Mouse (Mus musculus) cerebellum, postnatal 25 days (tissue): ENCODE data around the gene Kcnab3.

Experiments
- DNase-seq, 2 experiments: peaks; one replicate each; pipeline ENCODE4 v3.0.0; 2021; ENCODE audit warnings: mixed read lengths in 2 of 2

Kcnab3 gene

DNA sequence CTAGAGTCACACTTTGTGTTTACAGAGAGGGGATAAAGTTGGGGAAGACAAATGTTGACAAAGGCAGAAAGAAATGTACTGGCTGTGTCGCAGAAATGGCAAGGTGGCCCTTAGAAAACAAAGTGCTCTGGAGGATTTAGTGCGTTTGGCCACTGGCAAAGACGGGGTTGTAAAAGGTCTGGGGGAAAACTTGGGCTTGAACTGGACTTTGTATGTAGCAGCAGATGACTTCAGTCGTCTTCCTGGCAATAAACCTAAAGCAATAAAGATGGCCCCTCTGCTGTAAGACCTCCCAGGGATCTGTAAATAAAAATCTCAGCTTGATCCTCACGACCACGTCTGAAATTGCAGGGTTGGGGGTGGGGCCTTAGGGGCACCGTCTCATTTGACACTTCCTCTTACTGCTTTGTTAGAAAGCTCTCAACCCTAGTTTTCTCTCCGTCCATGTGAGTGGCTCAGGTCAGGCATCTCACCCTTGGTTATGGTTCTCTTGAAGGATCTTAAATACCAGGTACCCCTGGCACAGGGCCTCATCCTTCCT, 6.7 kb downstream of the Kcnab3 start:
- no peak for DNase-seq

DNA sequence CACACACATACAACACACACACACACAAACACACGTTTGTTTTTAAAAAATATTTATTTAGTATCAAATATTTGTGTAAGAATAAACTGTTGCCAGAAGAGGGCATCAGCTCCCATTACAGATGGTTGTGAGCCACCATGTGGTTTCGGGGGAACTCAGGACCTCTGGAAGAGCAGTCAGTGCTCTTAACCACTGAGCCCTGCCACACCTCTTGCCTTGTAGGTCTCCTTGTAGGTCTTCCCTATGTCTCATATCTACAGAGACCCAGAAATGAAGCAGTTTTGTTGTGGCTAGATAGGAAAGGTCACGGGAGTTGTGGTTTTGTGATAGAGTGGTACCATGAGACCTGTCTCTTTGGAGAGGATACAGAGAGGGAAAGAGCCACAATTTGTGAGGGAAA, 7.9 kb downstream of the Kcnab3 start:
- DNase-seq, result no peak

DNA sequence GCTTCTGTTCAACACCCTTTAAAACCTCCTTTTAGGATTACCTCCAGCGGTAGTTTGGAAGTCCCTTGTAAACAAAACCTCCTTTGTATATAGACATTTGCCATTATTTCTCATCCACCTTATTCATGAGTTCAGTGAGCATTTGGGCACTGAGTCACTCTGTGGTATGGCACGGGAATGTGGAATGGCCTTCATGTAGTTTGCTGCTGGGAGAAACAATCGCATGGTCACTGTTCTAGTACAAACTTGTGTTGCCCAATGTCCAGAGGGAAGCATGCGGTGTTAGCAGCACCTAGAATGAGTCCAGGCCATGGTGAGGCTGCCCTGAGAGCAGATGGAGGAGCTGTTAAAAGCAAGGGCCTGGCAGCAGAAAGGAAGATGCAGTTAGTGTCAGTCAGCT, 8.7 kb downstream of the Kcnab3 start:
- no peak for DNase-seq

DNA sequence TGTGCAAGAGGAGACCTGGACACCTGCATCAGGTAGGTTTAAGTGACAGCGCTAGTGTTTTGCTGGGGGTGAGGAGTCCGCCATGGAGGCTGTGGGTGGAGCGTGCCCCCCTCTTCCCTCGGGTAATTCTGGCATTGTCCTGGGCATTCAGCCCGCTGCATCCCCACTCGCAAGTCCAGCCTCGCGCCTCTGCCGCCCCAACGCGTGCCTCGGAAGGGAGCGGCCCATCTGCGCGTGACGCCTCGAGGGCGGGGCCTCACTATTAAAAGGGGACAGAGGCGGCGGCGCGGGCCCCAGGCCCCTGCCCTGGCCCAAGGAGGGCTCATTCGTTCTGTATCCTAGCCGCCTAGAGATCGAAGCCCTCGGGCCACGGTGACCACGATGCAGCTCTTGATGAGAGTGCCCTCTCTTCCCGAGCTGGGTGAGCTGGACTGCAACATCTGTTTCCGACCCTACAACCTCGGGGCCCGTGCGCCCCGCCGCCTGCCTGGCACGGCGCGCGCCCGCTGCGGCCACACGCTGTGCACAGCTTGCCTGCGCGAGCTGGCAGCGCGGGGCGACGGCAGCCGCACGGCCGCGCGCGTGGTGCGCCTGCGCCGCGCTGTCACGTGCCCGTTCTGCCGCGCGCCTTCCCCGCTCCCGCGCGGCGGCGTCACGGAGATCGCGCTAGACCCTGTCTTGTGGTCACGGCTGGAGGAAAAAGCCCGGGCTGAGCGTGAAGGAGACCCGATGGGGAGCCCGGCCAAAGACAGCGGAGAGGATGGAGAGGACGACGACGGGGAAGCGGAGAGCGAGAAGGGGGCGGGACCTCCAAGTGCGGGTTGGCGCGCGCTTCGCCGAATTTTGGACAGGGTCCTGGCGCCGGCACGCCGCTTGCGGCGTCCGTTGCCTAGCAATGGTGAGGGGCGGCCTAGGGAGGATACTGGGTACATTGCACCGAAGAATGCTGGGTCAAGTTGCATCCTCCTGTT, 14.4 kb downstream of the Kcnab3 start, which contains the start of gene Rnf227:
Gene Rnf227 (plus strand): TSS at position 301 of the 971 bp plus-strand sequence.
- peak; percentile 87 to 88 for DNase-seq

DNA sequence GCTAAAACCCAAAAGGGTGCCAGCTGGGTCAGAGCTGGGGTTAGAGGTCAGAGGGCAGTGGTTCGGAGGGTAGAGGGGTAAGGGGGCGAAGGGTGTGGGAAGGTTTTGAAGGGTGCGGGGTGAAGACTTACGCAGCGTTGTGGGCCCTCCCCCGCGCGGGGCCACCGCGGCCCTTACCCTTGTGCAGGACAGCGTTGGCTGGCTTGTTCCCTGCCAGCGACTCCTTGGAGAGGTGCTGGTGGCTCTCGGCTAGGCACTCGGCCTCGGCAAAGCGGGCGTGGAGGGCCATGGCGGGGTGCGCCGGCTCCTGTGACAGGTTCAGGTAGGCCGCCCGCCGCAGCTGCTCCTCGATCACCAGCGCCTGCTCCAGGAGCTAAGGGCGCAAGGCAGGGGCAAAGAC, 20.4 kb downstream of the Kcnab3 start:
- no peak for DNase-seq

DNA sequence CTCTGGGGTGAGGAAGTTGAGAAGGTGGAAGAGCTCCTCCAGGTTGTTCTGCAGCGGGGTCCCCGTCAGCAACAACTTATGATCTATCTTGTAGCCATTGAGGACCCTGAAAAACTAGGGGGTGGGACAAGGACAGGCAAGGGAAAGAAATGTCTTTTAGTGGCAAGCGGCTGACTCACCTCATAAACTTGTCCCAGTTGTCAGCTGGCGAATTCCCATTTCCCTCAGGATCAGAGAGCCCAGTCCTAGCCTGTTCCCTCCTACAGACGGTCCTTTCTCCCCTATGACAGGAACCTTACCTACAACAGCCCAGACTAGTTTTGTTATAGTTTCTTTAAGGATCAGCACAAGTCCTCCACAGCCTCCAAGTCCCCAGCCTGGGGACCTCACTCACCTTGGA, 30.5 kb downstream of the Kcnab3 start:
- no peak for DNase-seq

DNA sequence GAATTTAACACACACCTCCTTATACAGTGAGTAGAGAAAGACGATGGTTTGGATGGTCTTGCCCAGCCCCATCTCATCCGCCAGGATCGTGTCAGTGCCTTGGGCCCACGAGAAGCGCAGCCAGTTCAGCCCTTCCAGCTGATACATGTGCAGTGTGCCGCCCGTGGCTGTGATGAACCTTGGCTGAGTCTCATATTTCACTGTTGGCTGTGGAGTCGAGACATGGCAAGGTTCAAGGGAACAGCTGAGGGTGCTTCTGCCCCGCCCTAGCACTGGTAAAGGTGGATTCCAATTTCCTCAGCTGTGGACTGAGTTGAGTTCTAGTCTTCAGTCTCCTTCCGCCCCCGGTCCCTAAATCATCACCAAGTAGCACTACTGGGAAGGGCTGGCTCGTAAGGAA, 31.6 kb downstream of the Kcnab3 start:
- DNase-seq, result no peak

DNA sequence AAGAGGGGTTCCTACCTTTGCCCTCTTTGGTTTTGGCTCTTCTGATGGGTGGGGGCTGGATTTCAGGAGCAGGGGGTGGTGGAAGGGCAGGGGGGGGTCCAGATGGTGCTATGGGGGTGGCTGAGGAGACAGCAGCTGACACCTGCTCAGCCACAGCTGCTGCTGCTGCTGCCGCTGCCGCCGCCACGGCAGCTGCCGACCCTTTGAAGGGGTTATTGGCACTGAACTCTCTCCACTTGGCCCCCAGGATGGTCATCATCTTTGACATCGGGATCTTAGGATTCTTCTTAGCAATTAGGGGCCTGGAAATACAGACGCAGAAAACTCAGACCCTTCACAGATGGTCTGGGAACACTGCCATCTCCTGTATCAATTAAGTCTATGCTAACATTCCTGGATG, 36.0 kb downstream of the Kcnab3 start:
- DNase-seq, result no peak

DNA sequence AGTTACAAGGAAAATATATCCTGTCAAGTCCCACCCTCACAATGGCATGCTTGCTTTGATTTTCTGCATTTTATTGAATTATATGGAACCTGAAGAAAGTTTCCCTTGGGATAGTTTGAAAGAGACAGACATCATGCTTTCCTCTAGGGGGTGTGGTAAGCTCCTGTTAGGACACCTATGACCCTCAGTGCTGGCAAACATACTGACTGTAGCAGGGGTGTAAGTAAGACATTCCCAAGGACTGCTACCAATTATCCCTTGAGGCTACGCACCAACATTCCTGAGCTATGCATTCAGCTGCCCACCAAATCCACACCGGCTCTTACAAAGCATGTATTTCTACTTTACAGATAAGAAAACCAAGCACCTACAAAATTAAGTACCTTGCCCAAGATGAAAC, 36.4 kb downstream of the Kcnab3 start:
- no peak for DNase-seq

DNA sequence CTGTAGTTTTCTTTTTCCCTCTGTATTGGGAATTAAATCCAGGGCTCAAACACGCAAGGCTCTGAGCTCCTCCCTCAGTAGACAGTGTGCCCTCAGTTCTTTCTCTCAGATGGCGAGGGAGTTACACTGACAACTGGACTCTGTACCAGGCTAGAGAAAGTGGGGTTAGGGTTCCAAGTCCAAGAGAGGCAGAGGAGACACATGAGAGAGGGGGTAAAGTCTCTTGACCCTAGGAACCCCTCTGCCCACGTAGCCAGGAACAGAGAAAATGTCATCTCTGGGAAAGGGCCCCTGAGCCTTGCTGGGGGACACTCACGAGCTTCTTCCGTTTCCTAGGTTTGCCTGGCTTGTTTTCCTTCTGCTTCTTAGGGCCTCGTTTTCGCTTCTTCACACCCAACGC, 38.3 kb downstream of the Kcnab3 start:
- DNase-seq, result no peak

DNA sequence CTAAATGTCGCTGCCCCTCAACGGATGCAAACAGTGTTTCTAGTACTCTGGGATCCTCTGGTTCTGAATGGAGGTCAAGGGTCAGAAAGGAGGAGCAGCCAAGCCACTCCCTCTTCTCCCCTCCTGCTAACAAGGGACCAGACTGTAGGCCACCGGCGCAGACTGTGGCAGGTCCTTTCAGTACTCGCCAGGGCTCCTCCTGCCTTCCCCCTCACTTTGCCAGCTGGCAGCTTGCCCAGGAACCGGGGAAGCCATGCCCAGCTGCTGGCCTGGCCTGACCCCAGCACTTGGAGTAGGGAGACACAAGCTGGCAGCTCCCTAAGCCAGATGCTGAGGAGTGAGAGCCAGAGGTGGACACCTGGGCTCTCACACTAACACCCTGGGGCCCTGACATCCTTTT, 38.9 kb downstream of the Kcnab3 start:
- peak; percentile 91 to 93 for DNase-seq

DNA sequence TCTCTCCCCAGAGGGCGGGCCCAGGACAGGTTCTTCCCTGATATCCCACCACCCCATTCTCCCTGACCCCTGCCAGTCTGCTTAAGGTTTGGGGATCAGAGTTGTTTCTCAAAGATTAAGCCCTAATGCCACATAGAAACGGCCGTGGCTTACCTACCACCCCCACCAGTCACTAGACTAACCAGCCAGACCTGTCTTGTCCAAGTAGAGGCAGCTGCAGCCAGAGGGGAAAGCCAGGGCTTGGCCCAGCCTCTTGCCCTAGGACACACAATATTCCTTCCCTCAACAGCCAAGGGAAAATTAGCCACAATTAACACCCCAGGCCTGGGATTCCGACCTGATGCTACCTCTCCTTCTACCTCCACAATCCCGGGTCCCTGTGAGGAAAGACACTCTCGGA, 39.7 kb downstream of the Kcnab3 start:
- DNase-seq, result no peak

DNA sequence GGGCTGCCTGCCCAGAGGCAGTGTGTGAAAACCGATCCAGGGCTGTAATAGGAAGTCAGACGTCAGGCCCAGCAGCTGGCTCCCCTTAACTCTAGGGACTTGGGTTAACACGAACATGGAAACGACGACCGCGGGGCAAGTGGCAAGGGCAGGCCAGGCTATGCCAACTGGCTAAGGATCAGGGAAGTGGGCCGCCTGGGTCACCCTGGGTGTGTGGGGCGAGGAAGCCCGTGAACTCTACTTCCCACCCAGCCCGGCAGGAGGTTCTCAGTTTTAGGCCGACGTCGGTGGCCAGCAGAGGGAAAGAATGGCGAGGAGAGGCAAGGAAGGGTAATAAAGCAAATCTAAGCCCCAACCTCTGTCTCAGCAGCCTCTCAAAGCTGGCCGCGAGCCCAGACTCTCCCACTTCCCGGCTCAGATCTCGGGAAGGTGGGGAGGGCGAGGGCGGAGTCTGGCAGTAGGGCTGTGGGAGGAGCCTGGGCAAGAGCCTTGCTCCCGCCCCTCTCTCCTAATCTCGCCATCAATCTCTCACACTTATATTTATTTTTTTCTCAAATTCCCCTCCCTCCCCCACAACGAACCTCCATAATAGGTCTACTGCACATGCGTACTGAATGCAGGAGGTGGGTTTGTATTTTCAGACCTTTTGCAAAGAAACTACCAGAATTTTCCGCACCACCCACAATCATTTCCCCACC, 40.2 kb downstream of the Kcnab3 start:
- peak; percentile 79 to 89 for DNase-seq

DNA sequence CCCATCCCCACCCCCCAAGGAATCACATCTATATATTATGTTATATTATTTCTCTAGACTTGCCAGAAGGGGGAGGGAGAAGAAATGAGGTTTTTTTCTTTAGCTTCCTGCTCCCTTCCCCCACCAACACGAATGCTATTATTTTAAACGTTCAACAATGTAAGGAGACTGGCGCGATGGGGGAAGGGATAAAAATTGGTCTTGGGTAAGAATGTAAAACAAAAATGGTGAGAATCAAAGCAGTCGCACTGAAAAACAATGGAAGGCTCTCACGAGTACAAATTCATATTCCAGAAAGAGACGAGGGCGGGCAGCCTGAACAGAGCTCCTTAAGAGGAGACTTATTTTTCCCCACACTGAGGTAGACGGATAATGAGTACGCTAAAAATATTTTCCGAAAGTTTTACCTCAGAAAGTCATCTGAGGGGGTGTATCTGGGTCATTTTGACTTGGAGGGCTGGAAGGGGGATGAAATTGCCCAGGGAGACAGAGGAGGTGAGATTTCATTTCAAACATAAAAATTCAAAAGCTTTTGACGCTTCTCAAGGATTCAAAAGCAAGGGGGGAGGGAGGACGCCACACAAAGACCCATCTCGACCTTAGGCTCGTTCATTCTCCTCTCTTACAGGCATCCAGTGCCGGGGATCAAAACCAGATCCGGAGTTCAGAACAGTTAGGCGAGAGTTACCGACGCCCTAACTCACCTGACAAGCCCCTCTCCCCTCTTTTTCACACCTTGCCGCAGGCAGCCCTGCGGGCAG, 41.0 kb downstream of the Kcnab3 start:
- peak in 1 of 2 experiments; percentile 20 for DNase-seq

DNA sequence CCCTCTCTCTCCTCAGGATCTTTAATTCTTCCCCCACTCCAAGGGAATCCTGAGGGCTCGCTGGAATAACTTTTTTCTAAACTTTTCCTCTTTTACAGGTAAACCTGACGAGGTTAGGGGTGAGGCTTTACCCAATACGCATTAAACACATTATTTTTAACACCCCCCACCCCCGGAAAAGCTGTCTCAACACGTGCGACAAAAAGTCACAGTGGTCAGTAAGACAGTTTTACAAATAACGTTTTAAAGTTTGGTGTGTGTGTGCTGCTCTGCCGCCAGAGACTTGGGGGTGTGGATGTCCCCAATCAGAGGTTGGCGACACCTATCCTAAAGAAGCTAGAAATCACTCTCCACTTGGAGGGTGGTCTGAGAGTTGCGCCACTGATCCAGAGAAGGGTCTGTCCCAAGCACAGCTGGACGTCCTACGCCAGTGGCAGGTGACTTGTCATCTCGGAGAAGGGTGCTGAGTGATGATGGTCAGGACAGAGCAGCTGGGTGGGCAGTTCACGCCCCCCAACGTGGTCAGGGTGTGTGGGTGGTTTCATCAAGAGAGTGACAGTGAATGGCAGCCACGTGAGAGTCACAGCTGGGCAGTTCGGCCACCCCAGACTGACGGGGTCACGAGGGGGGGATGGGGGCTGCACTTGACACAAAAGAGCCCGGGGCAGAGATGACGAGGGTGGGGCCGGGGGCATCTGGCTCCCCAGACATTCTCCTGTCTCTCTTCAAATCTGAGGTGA, 41.7 kb downstream of the Kcnab3 start:
- peak in 1 of 2 experiments; percentile 21 for DNase-seq

DNA sequence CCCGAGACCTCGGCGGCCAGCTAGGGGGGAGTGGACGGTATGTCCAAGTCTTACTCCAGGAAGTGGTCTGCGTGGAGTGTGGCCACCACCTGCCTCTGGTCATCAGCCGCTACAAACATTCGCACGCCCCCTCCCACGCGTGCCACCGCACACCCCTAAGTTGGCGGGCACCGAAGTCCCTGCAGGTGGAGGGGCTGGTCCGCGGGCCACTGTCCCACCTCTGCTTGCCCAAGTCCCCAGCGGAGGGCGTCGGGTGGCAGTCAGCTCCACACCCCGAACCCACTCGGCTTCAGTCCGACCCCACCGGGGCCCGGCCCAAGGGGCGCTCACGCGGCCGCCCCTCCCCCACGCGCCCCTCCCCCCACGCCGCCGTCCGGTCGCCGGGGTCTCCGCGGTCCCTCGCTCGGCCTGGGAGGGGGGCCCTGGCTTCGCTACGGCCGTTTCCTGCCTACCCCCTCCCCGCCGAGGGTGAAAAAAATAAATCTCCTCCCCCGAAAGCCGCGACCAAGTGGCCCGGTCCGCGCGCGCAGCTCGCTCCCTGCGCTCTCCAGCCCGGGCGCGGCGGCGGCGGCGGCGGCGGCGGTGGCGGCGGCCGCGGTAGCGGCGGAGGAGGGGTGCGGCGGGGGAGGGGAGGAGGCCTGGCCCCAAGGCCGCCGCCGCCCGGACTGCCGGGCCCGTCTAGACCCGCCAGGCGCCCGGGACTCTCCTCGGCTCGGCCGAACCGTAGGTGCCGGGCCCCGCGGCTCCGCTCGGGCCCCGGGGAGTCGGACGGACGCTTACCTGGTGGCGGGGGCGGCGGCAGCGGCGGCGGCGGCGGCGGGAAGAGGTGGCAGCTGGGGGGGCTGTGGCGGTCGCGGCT, 42.5 kb downstream of the Kcnab3 start:
- peak; percentile 72 to 78 for DNase-seq

DNA sequence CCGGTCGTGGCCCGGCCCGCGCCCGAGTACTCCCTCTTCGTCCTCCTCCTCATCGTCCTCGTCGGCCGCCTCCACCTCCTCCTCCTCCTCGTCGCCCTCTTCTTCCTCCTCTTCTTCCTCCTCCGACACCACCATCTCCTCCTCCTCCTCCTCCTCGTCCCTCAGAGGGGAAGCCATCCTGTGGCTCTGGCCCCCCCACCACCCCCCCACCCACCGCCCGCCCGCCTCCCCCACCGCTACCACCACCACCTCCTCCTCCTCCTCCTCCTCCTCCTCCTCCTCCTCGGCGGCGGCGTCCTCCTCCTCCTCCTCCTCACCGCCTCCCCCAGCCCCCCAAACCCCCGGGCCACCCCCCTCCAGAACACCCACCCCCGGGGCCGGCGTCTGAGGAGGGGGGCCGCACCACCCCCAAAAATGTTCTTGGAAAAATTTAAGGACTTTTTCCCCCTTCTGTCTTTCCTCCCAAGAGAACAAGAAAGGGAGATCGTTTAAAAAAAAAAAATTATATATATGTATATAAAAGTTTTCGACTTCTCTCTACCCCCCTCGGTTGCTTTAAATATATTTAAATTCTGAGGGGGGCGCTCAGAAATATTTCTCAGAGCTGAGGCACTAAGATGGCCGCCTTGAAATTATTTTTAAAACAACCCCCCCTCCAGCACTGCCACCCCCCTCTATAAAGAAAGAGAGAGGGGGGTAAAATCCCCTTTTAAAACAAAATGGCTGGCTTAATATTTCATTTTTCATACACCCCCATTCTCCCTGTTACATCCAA, 43.3 kb downstream of the Kcnab3 start, which contains the start of gene Chd3:
Gene Chd3 (minus strand): TSS at position 192 of the 775 bp plus-strand sequence.
- DNase-seq, result no peak

DNA sequence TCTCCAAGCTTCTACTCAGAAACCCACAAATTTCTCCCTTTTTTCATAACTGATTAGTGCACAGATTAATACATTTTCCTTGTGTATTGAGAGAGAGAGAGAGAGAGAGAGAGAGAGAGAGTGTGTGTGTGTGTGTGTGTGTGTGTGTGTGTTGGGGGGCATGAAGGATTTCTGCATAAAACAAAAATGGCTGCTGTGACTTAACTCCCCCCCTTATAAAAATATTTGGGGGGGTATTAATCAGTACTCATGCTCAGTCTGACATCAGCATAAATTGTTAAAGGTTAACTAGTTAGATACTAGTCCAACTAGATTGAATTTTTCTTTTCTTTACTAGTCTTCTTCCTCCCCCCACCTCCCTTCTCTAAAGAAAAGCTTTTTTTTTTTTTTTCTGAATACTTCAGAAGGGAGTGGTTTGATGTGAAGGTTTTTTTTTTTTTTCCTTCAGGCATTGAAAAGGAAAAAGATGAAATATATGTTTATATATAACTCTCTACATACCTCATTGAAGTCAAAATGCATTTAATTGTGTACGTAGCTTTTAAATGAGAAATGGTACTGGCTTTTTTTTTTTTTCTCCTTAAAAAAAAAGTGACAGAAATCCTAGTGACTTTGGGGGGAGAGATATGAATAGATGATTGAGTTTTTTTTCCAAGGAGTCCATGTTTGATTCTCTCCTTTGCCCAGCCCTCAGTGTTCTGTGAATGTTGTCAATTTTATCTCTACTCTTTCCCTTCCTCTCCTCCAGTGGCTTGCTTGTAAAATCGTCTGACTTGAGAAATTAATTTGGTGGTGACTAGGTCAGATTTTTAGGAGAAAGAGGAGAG, 44.1 kb downstream of the Kcnab3 start:
- DNase-seq, result no peak

DNA sequence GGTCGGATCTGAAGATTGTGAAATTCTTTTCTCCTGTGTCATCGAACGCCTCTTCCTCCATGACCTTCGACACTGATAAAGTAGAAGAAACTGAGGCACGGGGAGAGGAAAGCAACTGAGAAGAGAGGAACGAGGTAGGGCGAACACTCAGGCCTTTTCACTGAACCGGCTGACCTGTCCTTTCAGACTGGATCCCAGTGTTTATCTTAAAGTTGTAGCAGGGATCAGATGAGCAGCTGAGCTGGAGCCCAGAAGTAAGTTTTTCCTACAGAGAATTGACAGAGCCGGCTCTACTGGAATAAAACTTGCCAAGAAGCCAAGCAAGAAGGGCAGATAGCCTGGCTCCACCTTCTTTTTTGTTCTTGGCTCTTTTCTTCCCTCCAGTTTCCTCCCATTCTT, 44.8 kb downstream of the Kcnab3 start:
- no peak for DNase-seq
